Mouse (Mus musculus) cerebellum, adult (tissue): Measurements from ENCODE around the gene Il12rb1.

ENCODE experiments used
- ATAC-seq: cut with Nextera tagmentation; 2 replicates; pipeline ENCODE4 v1.9.2; 2017; ENCODE audit warnings: mild to moderate bottlenecking, moderate library complexity, mixed read lengths; ENCODE audit not compliant: insufficient number of reproducible peaks, low FRiP score, low TSS enrichment

Il12rb1 gene

DNA sequence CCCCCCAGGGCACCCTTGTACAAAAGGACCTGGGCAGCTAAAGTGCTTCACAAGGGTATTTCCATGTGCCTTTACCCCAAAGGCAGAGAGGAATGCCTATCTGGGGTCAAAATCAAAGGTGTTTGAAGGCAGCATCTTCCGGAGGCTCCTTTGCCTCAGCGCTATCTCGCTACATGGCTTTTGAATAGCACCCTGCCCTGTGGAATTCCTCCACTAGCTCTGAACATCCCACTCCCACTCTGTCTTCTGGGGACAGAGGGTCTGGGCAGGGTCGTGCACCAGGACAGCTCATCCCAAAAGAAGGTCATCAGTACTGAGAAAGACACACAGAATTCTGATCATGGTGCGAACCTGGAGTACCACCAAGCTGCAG is 60.9 kb downstream of the Il12rb1 start:
- ATAC-seq: no peak

DNA sequence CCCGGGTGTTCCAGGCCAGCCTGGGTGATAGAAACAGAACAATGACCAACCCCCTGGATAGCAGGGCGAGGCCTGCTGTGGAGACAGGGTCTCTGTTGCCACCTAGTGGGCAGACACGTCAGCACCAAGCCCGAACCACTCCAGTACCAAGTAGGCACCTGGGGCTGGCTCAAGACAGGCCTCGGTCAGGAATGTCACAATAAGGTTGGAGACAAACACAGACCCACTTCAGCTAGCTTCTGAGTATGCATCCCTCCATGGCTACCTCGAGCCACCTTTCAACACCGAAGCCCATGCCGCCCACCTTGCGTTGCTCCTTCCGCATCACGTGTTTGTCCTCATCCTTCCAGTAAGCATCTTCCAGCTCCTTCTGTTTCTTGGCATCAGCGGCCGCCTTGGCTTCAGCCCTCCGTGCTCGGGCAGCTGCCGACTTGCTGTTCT is 61.4 kb downstream of the Il12rb1 start:
- ATAC-seq: no peak
